Mouse (Mus musculus): ENCODE measurements around the gene Herc3.

GRCm38 (mm10) chr6:58937726-58938125 is 106.5 kb downstream of the Herc3 start:
- TF ChIP-seq CTCF (IDR thresholded peaks at IDR 0.05; ENCODE audit: low read depth, low read length) = no peak
- no peak for TF ChIP-seq TAL1 (conservative IDR thresholded peaks at IDR 0.05; ENCODE audit: low read depth, low read length)
- no peak for TF ChIP-seq GATA1 (IDR thresholded peaks at IDR 0.05; ENCODE audit: borderline replicate concordance, low read length)
- no peak for TF ChIP-seq GATA2 (IDR thresholded peaks at IDR 0.05; ENCODE audit: borderline replicate concordance, low read depth, low read length)

All from G1E (cell line).